Mouse (Mus musculus) hindbrain, embryonic 16.5 days (tissue): Measurements from ENCODE around the gene Fndc3a. TPM values are rescaled to one million over a fixed set of nuclear protein-coding genes. Genes with fewer than 3 reads are reported as not detected.

ENCODE experiments used
- ATAC-seq: fragments of 200-750 bp; cut with Nextera tagmentation; 2 replicates; pipeline ENCODE4 v1.8.0; 2017; ENCODE audit warnings: moderate TSS enrichment, moderate library complexity
- H3K27ac ChIP-seq: fragments of 300-500 bp; sonication (generic); 2 replicates; pipeline ENCODE4 v1.5.1; 2014; ENCODE audit warnings: low read depth, mild to moderate bottlenecking, control low read depth, low read length, moderate library complexity
- H3K27me3 ChIP-seq: fragments of 300-500 bp; sonication (generic); replicated peaks from 2 replicates; pipeline ENCODE4 v1.6.1; 2014; ENCODE audit warnings: low read length; ENCODE audit not compliant: control insufficient read depth, insufficient read depth
- H3K36me3 ChIP-seq: fragments of 300-500 bp; sonication (generic); 2 replicates; pipeline ENCODE4 v1.6.1; 2014; ENCODE audit warnings: mild to moderate bottlenecking, low read length, moderate library complexity, mixed read lengths; ENCODE audit not compliant: control insufficient read depth, insufficient read depth
- H3K4me1 ChIP-seq: fragments of 300-500 bp; sonication (generic); 2 replicates; pipeline ENCODE4 v1.6.1; 2014; ENCODE audit warnings: low read depth, low read length; ENCODE audit not compliant: control insufficient read depth, insufficient read depth
- H3K4me2 ChIP-seq: fragments of 300-500 bp; sonication (generic); 2 replicates; pipeline ENCODE4 v1.6.1; 2014; ENCODE audit warnings: mild to moderate bottlenecking, low read length, control low read depth, moderate library complexity
- H3K4me3 ChIP-seq: fragments of 300-500 bp; sonication (generic); 2 replicates; pipeline ENCODE4 v1.5.1; 2014; ENCODE audit warnings: mild to moderate bottlenecking, low read length, control low read depth, moderate library complexity
- H3K9ac ChIP-seq: fragments of 300-500 bp; sonication (generic); 2 replicates; pipeline ENCODE4 v1.6.1; 2014; ENCODE audit warnings: low read depth, mild to moderate bottlenecking, control low read depth, low read length, moderate library complexity
- H3K9me3 ChIP-seq: fragments of 300-500 bp; sonication (generic); 2 replicates; pipeline ENCODE4 v1.6.1; 2014; ENCODE audit warnings: mild to moderate bottlenecking, low read length, moderate library complexity; ENCODE audit not compliant: control insufficient read depth
- WGBS: fragments of 180-500 bp; shearing (Covaris S2); extraction: QIAGEN DNeasy Blood & Tissue Kit; methylation state at CpG from one replicate; pipeline ENCODE4 v1.1.7; 2014; 5-methylcytosine and 5-hydroxymethylcytosine counted together
- polyA plus RNA-seq: library from polyadenylated mRNA; unstranded; fragments of >200 nt; fragmentation: Nextera tagmentation; extraction: Ambion mirVana; gene quantifications from 2 replicates; pipeline ENCODE4 v1.2.1, GENCODE M21; 2015

Fndc3a gene
- 46.2 and 57.1 TPM in 2 replicates for polyA plus RNA-seq

DNA sequence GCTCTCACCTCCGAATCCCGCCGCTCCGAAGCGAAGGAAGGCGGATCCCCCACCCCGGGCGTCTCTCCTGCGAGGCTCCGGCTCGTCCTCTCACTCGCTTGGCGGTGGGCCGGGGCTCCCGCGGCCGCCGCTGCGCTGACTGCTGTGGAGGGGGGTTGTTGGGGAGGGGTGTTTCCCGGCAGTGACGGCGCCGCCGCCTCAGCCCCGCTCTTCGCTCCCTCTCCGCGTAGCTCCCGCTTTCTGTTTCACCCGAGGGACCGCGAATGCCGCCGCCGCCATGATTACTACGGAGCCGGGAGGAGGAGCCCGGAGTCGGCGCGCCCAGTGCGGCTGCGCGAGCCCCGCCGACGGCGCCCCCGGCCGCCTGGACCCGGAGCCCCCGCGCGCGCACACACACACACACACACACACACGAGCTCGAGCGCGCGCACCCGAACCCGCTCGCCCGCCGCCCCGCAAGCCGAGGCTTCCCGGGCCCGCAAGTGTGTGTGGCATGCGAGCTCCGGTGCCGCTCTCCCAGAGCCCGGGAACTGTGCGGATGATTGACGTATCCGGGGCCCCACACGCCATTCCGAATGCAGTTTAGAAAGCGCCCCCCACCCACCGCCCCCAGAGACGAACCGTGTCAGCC is at the start of gene Fndc3a:
Gene Fndc3a, minus strand, starts transcription at position 294 of the 631 bp plus-strand sequence.
- Histone ChIP-seq H3K4me2 (peak within 1 kb of the TSS; percentile 74), H3K9me3 (no peaks in the 10 kb centered on the region), H3K27ac (peak within 1 kb of the TSS; percentile 92), H3K36me3 (no peaks in the 10 kb centered on the region), H3K27me3 (no peaks in the 10 kb centered on the region), H3K9ac (peak within 1 kb of the TSS; percentile 96), H3K4me1 (peaks cover 7% of the 10 kb centered on the region), H3K4me3 (peak within 1 kb of the TSS; percentile 97)
- under 1% methylated on average over 68 of the region's 82 CpGs for WGBS
- ATAC-seq, result peak; percentile 95

DNA sequence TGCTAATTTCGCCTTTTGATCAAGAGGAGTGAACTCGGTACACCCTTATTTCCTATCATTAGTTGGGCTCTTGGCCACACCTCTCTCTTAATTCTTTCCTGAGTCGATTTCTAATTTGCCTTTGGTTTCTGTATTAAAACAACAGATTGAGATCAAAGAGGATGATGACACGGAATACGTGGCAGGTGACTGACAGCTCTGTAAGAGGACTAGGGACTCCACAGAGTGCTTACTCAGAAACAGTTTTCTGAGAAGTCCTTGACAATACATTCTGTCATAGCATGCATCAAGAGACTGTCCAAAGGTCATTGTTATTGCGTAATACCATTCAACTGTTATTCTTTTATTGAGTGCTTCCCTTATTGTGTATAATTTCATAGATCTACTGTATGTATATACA is 43.1 kb upstream of the Fndc3a start:
- no peaks in the 10 kb centered on the region for H3K27me3 ChIP-seq

DNA sequence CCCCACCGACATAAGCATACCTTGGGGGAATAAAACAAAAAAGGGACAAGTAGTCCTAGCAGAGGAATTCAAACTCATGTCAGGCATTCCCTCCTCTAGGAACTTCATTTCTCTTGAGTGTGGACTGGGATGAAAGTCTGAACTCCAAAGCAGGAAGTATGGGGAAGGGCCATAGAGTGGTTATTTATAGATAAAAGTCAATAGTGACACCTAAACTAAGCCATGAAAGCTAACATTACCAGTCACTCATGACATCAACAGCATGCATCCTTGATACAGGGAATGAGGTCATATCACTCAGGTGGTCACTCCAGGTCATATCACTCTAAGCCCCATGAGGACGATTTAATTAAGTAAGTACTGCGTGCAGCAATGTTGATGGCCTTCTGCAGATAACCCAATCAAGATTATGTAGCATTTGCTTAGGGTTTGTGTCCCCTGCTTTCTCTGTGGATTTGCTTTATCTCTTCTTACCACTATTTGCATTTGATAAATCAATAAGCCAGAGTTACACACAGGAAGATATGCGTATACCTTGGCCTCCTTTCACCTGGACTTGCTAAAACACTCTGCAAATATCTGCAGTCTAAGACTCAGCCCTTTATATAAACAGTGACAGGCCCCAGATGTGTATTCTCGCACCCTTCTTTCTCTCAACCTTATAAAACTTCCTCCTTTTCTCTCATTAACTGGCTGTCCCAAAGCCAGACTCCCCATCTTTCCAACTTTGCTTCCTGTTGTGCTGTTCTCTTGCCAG is 40.8 kb upstream of the Fndc3a start:
- 91% methylated on average over 5 of the region's 5 CpGs for WGBS
- H3K4me3 ChIP-seq, result no peak overlapping the region
- no peak overlapping the region for H3K27ac ChIP-seq
- H3K4me1 ChIP-seq, result no peaks in the 10 kb centered on the region
- H3K4me2 ChIP-seq, result no peak overlapping the region
- H3K9me3 ChIP-seq, result peaks cover 5% of the 10 kb centered on the region; the same call in 1 of the 2 replicates
- no peak for ATAC-seq
- no peak overlapping the region for H3K9ac ChIP-seq
- H3K36me3 ChIP-seq, result no peaks in the 10 kb centered on the region
- H3K27me3 ChIP-seq, result no peaks in the 10 kb centered on the region

More for the DNA sequence above, 43.1 kb upstream of the Fndc3a start:
- Histone ChIP-seq H3K4me2 (no peak overlapping the region), H3K9me3 (peaks cover 5% of the 10 kb centered on the region; the same call in 1 of the 2 replicates), H3K4me3 (no peak overlapping the region), H3K4me1 (no peaks in the 10 kb centered on the region), H3K36me3 (no peaks in the 10 kb centered on the region), H3K9ac (no peak overlapping the region), H3K27ac (no peak overlapping the region)
- no peak for ATAC-seq
- 83% methylated on average over 6 of the region's 6 CpGs for WGBS

DNA sequence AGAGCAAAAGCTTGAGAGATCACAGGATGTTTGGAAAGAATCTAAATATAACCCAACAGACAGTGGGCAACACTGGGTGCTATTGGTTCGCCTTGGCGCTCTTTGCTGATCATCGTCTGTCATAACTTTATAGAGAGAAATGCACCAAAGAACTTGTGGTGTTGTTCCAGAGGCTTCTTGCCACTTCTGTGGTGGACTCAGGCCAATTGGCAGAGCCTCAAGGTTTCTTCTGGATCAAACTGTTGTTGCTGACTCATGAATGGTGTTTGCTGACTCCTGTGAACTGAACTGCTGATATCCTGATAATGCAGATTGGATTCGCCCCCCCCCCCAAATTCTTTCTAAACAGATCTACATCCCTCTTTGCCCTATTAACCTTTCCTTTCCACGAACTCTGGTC is 38.5 kb upstream of the Fndc3a start:
- no peaks in the 10 kb centered on the region for H3K27me3 ChIP-seq

DNA sequence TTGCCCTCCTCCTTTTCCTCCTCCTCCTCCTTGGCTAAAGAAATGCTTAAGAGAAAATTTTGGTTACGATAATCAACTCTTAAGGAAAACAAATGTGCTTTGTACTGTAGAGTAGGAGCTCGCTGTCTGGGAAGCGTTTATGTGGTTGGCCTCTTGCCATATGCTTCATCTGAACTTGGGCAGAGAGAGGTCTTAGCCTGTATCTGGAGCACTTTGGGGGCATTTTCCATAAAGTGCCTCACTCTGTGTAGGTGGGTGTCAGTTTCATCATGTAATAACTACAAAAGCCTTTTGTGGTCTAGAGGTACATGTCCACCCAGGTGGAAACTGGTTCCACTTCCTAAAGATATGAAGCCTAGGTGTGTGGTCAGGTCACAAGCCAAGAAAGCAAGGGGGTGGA is 31.9 kb upstream of the Fndc3a start:
- Histone ChIP-seq H3K9me3 (no peaks in the 10 kb centered on the region), H3K4me2 (no peak overlapping the region), H3K9ac (no peak overlapping the region), H3K4me3 (no peak overlapping the region), H3K4me1 (no peaks in the 10 kb centered on the region), H3K27ac (no peak overlapping the region), H3K36me3 (no peaks in the 10 kb centered on the region), H3K27me3 (no peaks in the 10 kb centered on the region)
- WGBS, result 72% methylated on average over 3 of the region's 3 CpGs
- no peak for ATAC-seq

More for the DNA sequence above, 38.5 kb upstream of the Fndc3a start:
- H3K4me3 ChIP-seq, result no peak overlapping the region
- H3K9me3 ChIP-seq, result peaks cover 5% of the 10 kb centered on the region; the same call in 1 of the 2 replicates
- no peak overlapping the region for H3K4me2 ChIP-seq
- no peak for ATAC-seq
- H3K36me3 ChIP-seq, result no peaks in the 10 kb centered on the region
- no peaks in the 10 kb centered on the region for H3K4me1 ChIP-seq
- no peak overlapping the region for H3K9ac ChIP-seq
- no peak overlapping the region for H3K27ac ChIP-seq
- WGBS, result 97% methylated on average over 5 of the region's 5 CpGs

DNA sequence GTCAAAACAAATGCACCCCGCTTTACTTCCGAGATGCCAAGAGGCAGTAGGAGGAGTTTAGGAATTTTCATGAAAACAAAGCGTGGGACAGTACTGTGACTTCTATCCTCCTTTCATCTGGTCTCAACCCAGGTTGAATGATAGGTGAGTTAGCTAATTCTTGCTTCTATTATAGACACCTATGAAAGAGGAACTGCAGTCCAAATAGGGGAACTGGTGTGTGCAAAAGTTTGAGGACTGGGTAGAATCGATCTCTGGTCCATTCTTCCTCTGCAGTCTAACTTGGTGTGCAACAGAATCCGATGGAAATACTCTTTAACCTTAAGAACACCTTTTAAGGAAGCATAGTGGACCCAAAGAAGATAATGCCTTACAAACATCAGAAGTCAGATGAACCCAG is 30.5 kb upstream of the Fndc3a start:
- Histone ChIP-seq H3K27ac (no peak overlapping the region), H3K9me3 (no peaks in the 10 kb centered on the region), H3K4me1 (no peaks in the 10 kb centered on the region), H3K36me3 (no peaks in the 10 kb centered on the region), H3K9ac (no peak overlapping the region), H3K4me2 (no peak overlapping the region), H3K4me3 (no peak overlapping the region), H3K27me3 (no peaks in the 10 kb centered on the region)
- WGBS, result 91% methylated on average over 5 of the region's 5 CpGs
- ATAC-seq, result no peak

DNA sequence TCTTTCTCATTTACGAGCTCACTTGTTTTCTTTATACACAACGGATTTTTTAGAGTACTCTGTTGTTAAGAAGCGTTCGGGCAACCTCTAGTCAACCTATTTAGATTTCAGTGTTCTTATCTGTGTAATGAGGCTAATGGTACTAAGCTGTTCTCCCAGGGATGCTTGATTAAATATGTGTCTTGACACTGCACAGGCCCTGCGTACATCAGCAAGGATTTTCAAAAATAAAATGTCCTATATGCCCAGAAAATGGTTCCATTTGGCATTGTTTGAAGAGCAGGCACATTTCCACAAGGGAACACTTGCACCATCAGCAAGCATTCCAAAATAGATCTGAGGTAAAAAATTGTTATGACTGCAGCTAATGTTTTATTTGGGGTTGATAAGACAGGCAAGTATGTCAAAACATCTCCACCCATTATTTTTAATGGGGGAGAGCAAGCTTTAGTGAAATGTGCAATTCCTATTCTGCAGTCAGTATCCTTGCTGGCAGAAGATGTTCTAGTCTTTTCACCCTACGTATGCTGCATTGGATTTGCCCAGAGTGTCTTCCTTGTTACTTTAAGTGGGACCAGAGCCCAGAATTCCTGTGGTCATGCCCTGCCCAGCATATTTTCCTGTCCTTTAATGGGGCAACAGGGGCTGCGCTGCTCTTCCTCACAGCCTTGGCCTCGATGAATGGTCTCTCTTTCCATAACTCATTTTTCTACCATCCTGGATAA is 29.8 kb upstream of the Fndc3a start:
- H3K4me1 ChIP-seq, result no peaks in the 10 kb centered on the region
- no peak overlapping the region for H3K27ac ChIP-seq
- H3K9ac ChIP-seq, result no peak overlapping the region
- H3K4me3 ChIP-seq, result no peak overlapping the region
- no peak overlapping the region for H3K4me2 ChIP-seq
- WGBS, result 65% methylated on average over 8 of the region's 8 CpGs
- no peaks in the 10 kb centered on the region for H3K27me3 ChIP-seq
- no peaks in the 10 kb centered on the region for H3K36me3 ChIP-seq
- no peaks in the 10 kb centered on the region for H3K9me3 ChIP-seq
- no peak for ATAC-seq

DNA sequence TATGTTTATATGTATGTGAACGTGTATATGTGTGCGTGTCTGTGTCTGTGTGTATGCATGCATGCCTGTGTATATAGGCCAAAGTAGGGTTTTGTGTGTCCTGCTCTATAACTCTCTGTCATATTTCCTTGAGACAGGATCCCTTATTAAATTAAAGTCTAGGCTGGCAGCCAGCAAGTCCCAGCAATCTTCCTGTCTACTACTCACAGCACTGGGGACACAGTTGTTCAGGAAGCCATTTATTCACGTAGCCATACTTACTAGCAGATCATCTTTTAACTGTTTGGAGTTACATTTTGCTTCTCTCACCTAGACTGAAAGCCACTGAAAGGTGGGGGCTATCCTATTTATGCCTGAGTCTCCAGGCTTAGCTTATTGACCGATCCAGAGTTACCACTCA is 29.0 kb upstream of the Fndc3a start:
- no peak overlapping the region for H3K4me3 ChIP-seq
- 87% methylated on average over 4 of the region's 4 CpGs for WGBS
- H3K4me2 ChIP-seq, result no peak overlapping the region
- H3K27ac ChIP-seq, result no peak overlapping the region
- no peaks in the 10 kb centered on the region for H3K9me3 ChIP-seq
- H3K36me3 ChIP-seq, result no peaks in the 10 kb centered on the region
- no peaks in the 10 kb centered on the region for H3K27me3 ChIP-seq
- no peak overlapping the region for H3K9ac ChIP-seq
- H3K4me1 ChIP-seq, result no peaks in the 10 kb centered on the region
- ATAC-seq, result no peak

DNA sequence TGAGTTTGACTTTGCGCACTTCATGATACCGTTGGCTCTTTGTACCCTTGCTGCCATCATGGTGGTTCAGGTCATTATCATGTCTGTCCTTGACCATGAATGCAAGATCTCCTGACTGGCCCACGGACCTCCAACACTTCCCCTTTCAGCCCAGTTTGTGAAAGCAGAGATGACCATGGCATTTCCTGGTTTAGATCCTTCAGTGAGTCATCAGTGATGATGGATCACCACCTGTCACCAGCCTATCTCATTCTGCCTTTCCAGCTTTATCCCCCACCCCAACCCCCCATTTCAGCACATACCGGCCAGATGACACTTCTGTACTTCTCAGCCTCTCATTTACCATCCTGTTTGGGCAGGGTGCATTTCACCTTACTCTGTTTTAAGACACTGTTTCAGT is 28.4 kb upstream of the Fndc3a start:
- Histone ChIP-seq H3K4me3 (no peak overlapping the region), H3K27ac (no peak overlapping the region), H3K4me1 (no peaks in the 10 kb centered on the region), H3K4me2 (no peak overlapping the region), H3K9me3 (no peaks in the 10 kb centered on the region), H3K9ac (no peak overlapping the region), H3K36me3 (no peaks in the 10 kb centered on the region), H3K27me3 (no peaks in the 10 kb centered on the region)
- no peak for ATAC-seq
- WGBS, result 88% methylated on average over 4 of the region's 4 CpGs
